Mouse (Mus musculus) spleen, adult 2 months (tissue): ENCODE measurements around the gene Tspan10. TPM values are rescaled to one million over a fixed set of nuclear protein-coding genes. Genes with fewer than 3 reads are reported as not detected.

Source experiments
- DNase-seq, 2 experiments: peaks; one replicate each; pipeline versions ENCODE4 v3.0.0 to v3.0.0-alpha.2; 2012 to 2021; ENCODE audit warnings: low spot score in 2 of 2, low read depth in 1 of 2
- H3K27ac ChIP-seq: fragments of 200-500 bp; 2 replicates; pipeline ENCODE4 v1.5.1; 2012; ENCODE audit warnings: low read length, inconsistent platforms; ENCODE audit not compliant: insufficient read depth
- H3K27me3 ChIP-seq: fragments of 200-500 bp; 2 replicates; pipeline ENCODE4 v1.6.1; 2012; ENCODE audit warnings: mild to moderate bottlenecking, moderate library complexity, low read length, inconsistent platforms; ENCODE audit not compliant: control insufficient read depth, insufficient read depth
- H3K36me3 ChIP-seq: fragments of 200-500 bp; 2 replicates; pipeline ENCODE4 v1.6.1; 2012; ENCODE audit warnings: mild to moderate bottlenecking, low read length, inconsistent platforms; ENCODE audit not compliant: control insufficient read depth, insufficient read depth
- H3K4me1 ChIP-seq: fragments of 200-500 bp; 2 replicates; pipeline ENCODE4 v1.6.1; 2011; ENCODE audit warnings: inconsistent platforms; ENCODE audit not compliant: control insufficient read depth, insufficient read depth, insufficient read length
- H3K4me3 ChIP-seq: fragments of 200-500 bp; 2 replicates; pipeline ENCODE4 v1.5.1; 2011; ENCODE audit warnings: mild to moderate bottlenecking, inconsistent platforms; ENCODE audit not compliant: insufficient read depth, insufficient read length; ENCODE audit errors: extremely low read depth
- CTCF ChIP-seq: fragments of 200-500 bp; IDR thresholded peaks from 2 replicates; pipeline ENCODE4 v1.5.1; 2011; ENCODE audit warnings: mild to moderate bottlenecking, inconsistent platforms; ENCODE audit not compliant: insufficient read depth, insufficient read length, insufficient replicate concordance; ENCODE audit errors: extremely low read depth
- POLR2A ChIP-seq: fragments of 200-500 bp; IDR thresholded peaks from 2 replicates; pipeline ENCODE4 v1.6.1; 2011; ENCODE audit warnings: low read depth, low read length, inconsistent platforms
- WGBS: fragments of 180-500 bp; shearing (Covaris S2); methylation state at CpG from one replicate; pipeline ENCODE4 v1.1.7; 2018; 5-methylcytosine and 5-hydroxymethylcytosine counted together
- polyA plus RNA-seq: library from polyadenylated mRNA; depleted of rRNA; stranded (reverse); fragments of >200 nt; gene quantifications from 2 replicates; pipeline ENCODE4 v1.2.3, GENCODE M21; 2012

The Tspan10 gene
- polyA plus RNA-seq, 1 experiment, result 9.1 TPM

- TF ChIP-seq POLR2A, result no peak
- TF ChIP-seq CTCF, result no peak
- Histone ChIP-seq H3K27ac (no peak overlapping the region), H3K4me3 (no peak overlapping the region), H3K27me3 (no peaks in the 10 kb centered on the region), H3K36me3 (no peaks in the 10 kb centered on the region; the same call in 1 of the 2 replicates), H3K4me1 (peaks cover 3% of the 10 kb centered on the region; the same call in 1 of the 2 replicates)
- no peak for DNase-seq
- WGBS, result 85% methylated on average over 7 of the region's 7 CpGs
These were observed 13.0 kb downstream of the Tspan10 start for GRCm38 (mm10) chr11:120455413-120455812.

- TF ChIP-seq POLR2A, result no peak
- TF ChIP-seq CTCF, result no peak
These were observed 14.9 kb downstream of the Tspan10 start for GRCm38 (mm10) chr11:120457370-120457769.

GRCm38 (mm10) chr11:120457772-120458751 is 15.6 kb downstream of the Tspan10 start, which contains the start of the genes Oxld1 and Ccdc137:
TSS of gene Oxld1 (minus strand) at chr11:120458068.
TSS of gene Ccdc137 (plus strand) at chr11:120458115.
- peaks cover 3% of the 10 kb centered on the region; the same call in 1 of the 2 replicates for H3K4me1 ChIP-seq
- 2% methylated on average over 62 of the region's 62 CpGs for WGBS
- H3K4me3 ChIP-seq, result peak within 1 kb of the TSS; percentile 83
- TF ChIP-seq CTCF (no peak), POLR2A (peak; percentile 78)
- peak within 1 kb of the TSS; percentile 62 for H3K27ac ChIP-seq
- peaks cover 7% of the 10 kb centered on the region for H3K36me3 ChIP-seq
- no peaks in the 10 kb centered on the region for H3K27me3 ChIP-seq
- DNase-seq, result peak; percentile 49 to 69

More at GRCm38 (mm10) chr11:120457370-120457769, 14.9 kb downstream of the Tspan10 start:
- no peak for DNase-seq
- H3K27me3 ChIP-seq, result no peaks in the 10 kb centered on the region
- H3K36me3 ChIP-seq, result peaks cover 6% of the 10 kb centered on the region
- H3K4me1 ChIP-seq, result peaks cover 3% of the 10 kb centered on the region; the same call in 1 of the 2 replicates
- WGBS, result 7% methylated on average over 14 of the region's 14 CpGs
- H3K4me3 ChIP-seq, result peak overlapping the region; percentile 83
- H3K27ac ChIP-seq, result peak overlapping the region; percentile 62

- Histone ChIP-seq H3K36me3 (peaks cover 7% of the 10 kb centered on the region), H3K27ac (no peak overlapping the region), H3K4me1 (peaks cover 3% of the 10 kb centered on the region; the same call in 1 of the 2 replicates), H3K4me3 (no peak overlapping the region), H3K27me3 (no peaks in the 10 kb centered on the region)
- WGBS, result 59% methylated on average over 6 of the region's 6 CpGs
- DNase-seq, result no peak
- no peak for TF ChIP-seq CTCF
- TF ChIP-seq POLR2A, result no peak
These were observed 16.6 kb downstream of the Tspan10 start for GRCm38 (mm10) chr11:120458847-120459597.

GRCm38 (mm10) chr11:120463536-120463935 is 21.1 kb downstream of the Tspan10 start:
- WGBS, result 91% methylated on average over 2 of the region's 2 CpGs
- no peaks in the 10 kb centered on the region for H3K27me3 ChIP-seq
- TF ChIP-seq CTCF, result no peak
- TF ChIP-seq POLR2A, result no peak
- no peak overlapping the region for H3K4me3 ChIP-seq
- DNase-seq, result no peak
- H3K27ac ChIP-seq, result no peak overlapping the region
- peaks cover 7% of the 10 kb centered on the region for H3K36me3 ChIP-seq
- peaks cover 13% of the 10 kb centered on the region; the same call in 1 of the 2 replicates for H3K4me1 ChIP-seq

- Histone ChIP-seq H3K27ac (no peak overlapping the region), H3K4me3 (no peak overlapping the region), H3K4me1 (peaks cover 12% of the 10 kb centered on the region; the same call in 1 of the 2 replicates), H3K36me3 (peaks cover 7% of the 10 kb centered on the region), H3K27me3 (no peaks in the 10 kb centered on the region)
- no peak for DNase-seq
- no peak for TF ChIP-seq CTCF
- TF ChIP-seq POLR2A, result no peak
- WGBS, result 76% methylated on average over 5 of the region's 5 CpGs
These were observed 21.9 kb downstream of the Tspan10 start for GRCm38 (mm10) chr11:120464365-120464764.
